Mouse (Mus musculus) gastrocnemius, postnatal 14 days (tissue): ENCODE measurements around the gene Chat. TPM values are rescaled to one million over a fixed set of nuclear protein-coding genes. Genes with fewer than 3 reads are reported as not detected.
A peak's percentile ranks its signal among the peaks of the same experiment; 100 is the strongest.

Source experiments
- DNase-seq: peaks from one replicate; pipeline ENCODE4 v3.0.0; 2021; ENCODE audit warnings: mixed read lengths
- intact Hi-C: fragments of 180-260 bp; cut with DNase I; formaldehyde crosslinking; loops from one replicate; pipeline ENCODE4 v1.15.1; 2025; ENCODE audit warnings: low total_unique reads
- long read RNA-seq, 2 experiments: library from polyadenylated mRNA; stranded (forward); transcript quantifications; one replicate each; pipeline ENCODE4 v2.0.0; 2021
- total RNA-seq, 2 experiments: library from RNA; stranded (reverse); gene quantifications; 2 replicates each; pipeline ENCODE4 v1.2.3; 2021

Gene Chat
- total RNA-seq, result not detected
- long read RNA-seq, experiment 1, result 0 reads
- long read RNA-seq, experiment 2, result 0 reads

- intact Hi-C loops, result loop anchor here (10.0 kb wide), 1 partner anchor 141 kb away; the partner anchor contains the start of gene Ogdhl
- no peak for DNase-seq
Measured at GRCm38 (mm10) chr14:32465889-32466288, at the start of gene Chat. Gene Chat, minus strand, starts transcription at chr14:32465989.

- DNase-seq, result peak; percentile 94
- intact Hi-C loops, result no loop called here
Measured at GRCm38 (mm10) chr14:32513336-32514032, 47.7 kb upstream of the Chat start, which contains the start of gene Ercc6. Gene Ercc6, plus strand, starts transcription at chr14:32513521.

GRCm38 (mm10) chr14:32512912-32513311 is 47.1 kb upstream of the Chat start:
- intact Hi-C loops, result no loop called here

GRCm38 (mm10) chr14:32509443-32509961 is 43.7 kb upstream of the Chat start:
- intact Hi-C loops, result no loop called here
- DNase-seq, result no peak

More at GRCm38 (mm10) chr14:32512912-32513311, 47.1 kb upstream of the Chat start:
- DNase-seq, result no peak

- no peak for DNase-seq
- intact Hi-C loops, result no loop called here
Measured at GRCm38 (mm10) chr14:32508105-32508835, 42.5 kb upstream of the Chat start.

- intact Hi-C loops, result no loop called here
- DNase-seq, result no peak
Measured at GRCm38 (mm10) chr14:32507216-32507615, 41.4 kb upstream of the Chat start.

- intact Hi-C loops, result no loop called here
Measured at GRCm38 (mm10) chr14:32506329-32506728, 40.5 kb upstream of the Chat start.

GRCm38 (mm10) chr14:32503897-32504296 is 38.1 kb upstream of the Chat start:
- no peak for DNase-seq
- intact Hi-C loops, result no loop called here

More at GRCm38 (mm10) chr14:32506329-32506728, 40.5 kb upstream of the Chat start:
- DNase-seq, result no peak

- DNase-seq, result no peak
- intact Hi-C loops, result no loop called here
Measured at GRCm38 (mm10) chr14:32502764-32503688, 37.2 kb upstream of the Chat start.

GRCm38 (mm10) chr14:32501303-32501702 is 35.5 kb upstream of the Chat start:
- intact Hi-C loops, result no loop called here
- DNase-seq, result no peak

- intact Hi-C loops, result no loop called here
- no peak for DNase-seq
Measured at GRCm38 (mm10) chr14:32496115-32496850, 30.5 kb upstream of the Chat start.

- intact Hi-C loops, result no loop called here
- no peak for DNase-seq
Measured at GRCm38 (mm10) chr14:32492521-32492920, 26.7 kb upstream of the Chat start.

GRCm38 (mm10) chr14:32482061-32482460 is 16.3 kb upstream of the Chat start:
- no peak for DNase-seq
- intact Hi-C loops, result no loop called here

GRCm38 (mm10) chr14:32477581-32477980 is 11.8 kb upstream of the Chat start:
- DNase-seq, result no peak
- intact Hi-C loops, result loop anchor here (5.0 kb wide), 1 partner anchor 250 kb away; no protein-coding TSS in a partner anchor

GRCm38 (mm10) chr14:32476559-32476958 is 10.8 kb upstream of the Chat start:
- intact Hi-C loops, result loop anchor here (5.0 kb wide), 1 partner anchor 249 kb away; no protein-coding TSS in a partner anchor
- DNase-seq, result no peak

- DNase-seq, result peak; percentile 17
- intact Hi-C loops, result no loop called here
Measured at GRCm38 (mm10) chr14:32472996-32473395, 7.2 kb upstream of the Chat start.

- intact Hi-C loops, result loop anchor here (10.0 kb wide), 1 partner anchor 143 kb away; the partner anchor contains the start of gene Ogdhl
- peak; percentile 52 for DNase-seq
Measured at GRCm38 (mm10) chr14:32467606-32468005, 1.8 kb upstream of the Chat start.

GRCm38 (mm10) chr14:32465506-32465870 is 301 bp downstream of the Chat start:
- intact Hi-C loops, result loop anchor here (10.0 kb wide), 1 partner anchor 141 kb away; the partner anchor contains the start of gene Ogdhl
- DNase-seq, result no peak
